Mouse (Mus musculus) spleen, postnatal 14 days (tissue): ENCODE data around the gene Dpf1.

Source experiments
- DNase-seq, 2 experiments: peaks; one replicate each; pipeline ENCODE4 v3.0.0; 2021 to 2022; ENCODE audit warnings: low spot score in 2 of 2

Gene Dpf1

GRCm38 (mm10) chr7:29303738-29304462, at the start of gene Dpf1:
Dpf1 (plus strand) TSS chr7:29303951.
- peak in 1 of 2 experiments; percentile 32 for DNase-seq

- no peak for DNase-seq
Observed at GRCm38 (mm10) chr7:29255875-29256274, 47.9 kb upstream of the Dpf1 start.

GRCm38 (mm10) chr7:29257368-29257767, 46.4 kb upstream of the Dpf1 start:
- no peak for DNase-seq

- no peak for DNase-seq
Observed at GRCm38 (mm10) chr7:29259781-29260730, 43.7 kb upstream of the Dpf1 start.

GRCm38 (mm10) chr7:29262151-29262550, 41.6 kb upstream of the Dpf1 start:
- DNase-seq = no peak

- DNase-seq = no peak
Observed at GRCm38 (mm10) chr7:29263831-29264230, 39.9 kb upstream of the Dpf1 start.

- DNase-seq = no peak
Observed at GRCm38 (mm10) chr7:29265636-29266035, 38.1 kb upstream of the Dpf1 start.

- no peak for DNase-seq
Observed at GRCm38 (mm10) chr7:29266931-29267330, 36.8 kb upstream of the Dpf1 start.

GRCm38 (mm10) chr7:29270445-29270844, 33.3 kb upstream of the Dpf1 start:
- DNase-seq = no peak

GRCm38 (mm10) chr7:29271687-29272465, 31.9 kb upstream of the Dpf1 start:
- no peak for DNase-seq

- no peak for DNase-seq
Observed at GRCm38 (mm10) chr7:29276715-29277114, 27.0 kb upstream of the Dpf1 start.

GRCm38 (mm10) chr7:29277510-29277909, 26.2 kb upstream of the Dpf1 start:
- no peak for DNase-seq

- DNase-seq = no peak
Observed at GRCm38 (mm10) chr7:29279261-29279660, 24.5 kb upstream of the Dpf1 start.

GRCm38 (mm10) chr7:29279924-29280323, 23.8 kb upstream of the Dpf1 start:
- no peak for DNase-seq

- no peak for DNase-seq
Observed at GRCm38 (mm10) chr7:29280801-29281200, 22.9 kb upstream of the Dpf1 start.

- DNase-seq = peak; percentile 31 to 50
Observed at GRCm38 (mm10) chr7:29281201-29282073, 22.3 kb upstream of the Dpf1 start, which contains the start of gene Spint2. Spint2 (minus strand) TSS chr7:29281912.

GRCm38 (mm10) chr7:29282074-29282554, 21.6 kb upstream of the Dpf1 start:
- DNase-seq = no peak

- no peak for DNase-seq
Observed at GRCm38 (mm10) chr7:29283876-29284275, 19.9 kb upstream of the Dpf1 start.

GRCm38 (mm10) chr7:29284523-29284922, 19.2 kb upstream of the Dpf1 start:
- DNase-seq = no peak

GRCm38 (mm10) chr7:29287481-29287880, 16.3 kb upstream of the Dpf1 start:
- DNase-seq = no peak

GRCm38 (mm10) chr7:29288079-29288478, 15.7 kb upstream of the Dpf1 start:
- DNase-seq = no peak
